Mouse (Mus musculus): ENCODE measurements around the gene Gm5129. TPM values are rescaled to one million over a fixed set of nuclear protein-coding genes. Genes with fewer than 3 reads are reported as not detected.
A peak's percentile ranks its signal among the peaks of the same experiment; 100 is the strongest.
"Not testable (repeated sequence)": the region's sequence is repeated elsewhere in the genome, so short reads cannot be mapped to it uniquely, and the experiment has no call there.

Gene Gm5129
- polyA plus RNA-seq, 1 experiment from 2014 or later = not detected

DNA sequence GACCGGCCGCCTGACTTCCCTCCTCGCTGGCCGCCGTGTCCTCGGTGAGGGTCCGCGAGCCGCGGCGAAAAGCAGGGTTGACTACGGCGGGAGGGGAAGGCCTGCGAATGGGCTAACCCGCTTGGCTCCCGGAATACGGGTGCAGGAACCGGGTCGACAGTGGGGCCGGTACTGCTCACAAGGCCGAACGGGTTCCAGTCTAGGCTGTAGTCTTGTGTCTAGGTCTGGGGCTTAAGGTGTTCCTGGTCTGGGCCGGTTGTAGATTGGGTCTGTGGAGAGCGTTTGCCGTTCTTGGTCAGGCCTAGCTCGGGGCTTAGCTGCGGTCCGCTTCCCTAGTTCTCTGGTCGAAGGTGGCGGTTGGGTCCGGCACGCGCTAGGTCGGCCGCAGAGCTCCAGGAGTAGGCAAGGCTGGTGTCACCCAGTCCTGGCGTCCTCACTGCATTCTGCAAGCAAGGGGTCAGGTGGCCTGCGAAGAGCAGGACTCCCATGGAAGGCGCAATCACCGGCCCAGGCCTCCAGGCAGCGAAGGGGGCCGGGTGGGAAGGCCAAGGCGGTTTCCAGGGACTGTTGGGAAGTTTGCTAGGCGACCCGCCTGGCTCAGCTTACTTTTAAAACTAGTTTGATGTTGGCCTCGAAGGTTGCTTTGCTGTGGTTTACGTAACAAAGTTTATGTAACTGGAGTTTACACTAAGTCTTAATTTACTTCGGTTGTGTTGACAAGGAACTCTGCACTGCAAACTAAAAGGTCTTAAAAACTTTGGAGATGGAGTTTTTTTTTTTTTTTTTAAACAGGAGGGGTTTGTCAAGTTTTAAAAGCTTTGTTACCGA, 551 bp upstream of the Gm5129 start:
- 2% methylated on average over 47 of the region's 48 CpGs for WGBS
- Histone ChIP-seq H3K27ac (peak overlapping the region; percentile 94), H3K4me1 (replicated peaks; ENCODE audit: control insufficient read depth, insufficient read depth, low read length) (peaks cover 22% of the 10 kb centered on the region), H3K9ac (peak overlapping the region; percentile 86), H3K27me3 (ENCODE audit: control insufficient read depth, insufficient read depth, low read length) (no peaks in the 10 kb centered on the region), H3K9me3 (ENCODE audit: control insufficient read depth, low read length) (no peaks in the 10 kb centered on the region), H3K4me3 (replicated peaks; ENCODE audit: low read length) (peak overlapping the region; percentile 89), H3K36me3 (replicated peaks; ENCODE audit: control insufficient read depth, insufficient read depth) (no peaks in the 10 kb centered on the region), H3K4me2 (replicated peaks) (peak overlapping the region; percentile 91)
- DNase-seq (ENCODE audit: low spot score) (peak; percentile 36), ATAC-seq (ENCODE audit: low FRiP score) (peak; percentile 67; the same call in 1 of the 2 replicates)

DNA sequence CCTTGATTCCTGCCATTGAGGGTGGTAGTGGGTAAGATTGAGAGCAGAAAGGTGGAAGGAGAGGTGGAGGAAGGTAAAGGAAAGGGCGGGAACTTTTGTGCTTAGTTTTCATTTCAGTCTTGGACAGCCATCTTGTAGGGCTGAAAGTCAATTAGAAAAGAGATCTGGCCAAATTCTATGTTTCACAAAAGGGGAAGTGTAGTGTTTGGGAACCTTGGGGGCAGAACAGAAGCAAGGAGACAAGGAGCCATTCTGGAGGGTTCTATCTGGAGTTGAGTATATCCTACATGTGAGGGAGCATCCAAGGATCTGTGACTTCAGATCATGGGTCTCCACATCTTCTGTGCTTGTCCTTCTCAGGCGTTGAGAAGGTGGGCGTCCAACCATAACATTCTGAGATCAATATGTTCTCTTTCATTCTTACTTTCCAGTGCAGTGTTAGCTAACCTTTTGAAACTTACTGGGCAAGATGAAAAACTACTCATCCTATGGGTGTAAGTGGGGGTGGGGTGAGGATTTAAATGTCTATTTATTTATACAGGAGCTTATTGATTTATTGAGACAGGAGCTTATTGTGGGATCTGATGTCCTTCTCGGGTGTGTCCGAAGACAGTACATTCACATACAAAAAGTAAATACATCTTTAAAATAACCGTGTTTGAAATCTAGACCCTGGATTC, 765 bp downstream of the Gm5129 start:
- no peak for DNase-seq (ENCODE audit: low spot score)
- H3K36me3 ChIP-seq (replicated peaks; ENCODE audit: control insufficient read depth, insufficient read depth) = no peaks in the 10 kb centered on the region
- H3K27me3 ChIP-seq (ENCODE audit: control insufficient read depth, insufficient read depth, low read length) = no peaks in the 10 kb centered on the region
- H3K27ac ChIP-seq = peak overlapping the region; percentile 94
- H3K4me3 ChIP-seq (replicated peaks; ENCODE audit: low read length) = peak overlapping the region; percentile 89
- H3K4me1 ChIP-seq (replicated peaks; ENCODE audit: control insufficient read depth, insufficient read depth, low read length) = peaks cover 22% of the 10 kb centered on the region
- ATAC-seq (ENCODE audit: low FRiP score) = no peak; the same call in 1 of the 2 replicates
- no peaks in the 10 kb centered on the region for H3K9me3 ChIP-seq (ENCODE audit: control insufficient read depth, low read length)
- H3K4me2 ChIP-seq (replicated peaks) = peak overlapping the region; percentile 91
- 54% methylated on average over 6 of the region's 6 CpGs for WGBS
- peak overlapping the region; percentile 86 for H3K9ac ChIP-seq

DNA sequence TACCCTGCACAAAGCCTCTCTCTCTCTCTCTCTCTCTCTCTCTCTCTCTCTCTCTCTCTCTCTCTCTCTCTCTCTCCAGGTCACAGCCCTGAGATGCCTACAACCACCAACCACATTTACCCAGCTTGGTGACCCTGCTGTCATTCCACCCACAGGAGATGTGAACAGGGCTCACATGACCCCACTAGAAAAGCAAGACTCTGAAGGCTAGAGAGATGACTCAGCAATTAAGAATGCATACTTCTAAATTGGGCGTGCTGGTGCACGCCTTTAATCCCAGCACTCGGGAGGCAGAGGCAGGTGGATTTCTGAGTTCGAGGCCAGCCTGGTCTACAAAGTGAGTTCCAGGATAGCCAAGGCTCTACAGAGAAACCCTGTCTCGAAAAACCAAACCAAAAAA, 9.7 kb downstream of the Gm5129 start:
- not testable (repeated sequence) for H3K4me3 ChIP-seq (replicated peaks; ENCODE audit: low read length); H3K4me2 ChIP-seq (replicated peaks); ATAC-seq (ENCODE audit: low FRiP score); H3K4me1 ChIP-seq (replicated peaks; ENCODE audit: control insufficient read depth, insufficient read depth, low read length); H3K9me3 ChIP-seq (ENCODE audit: control insufficient read depth, low read length); H3K36me3 ChIP-seq (replicated peaks; ENCODE audit: control insufficient read depth, insufficient read depth); H3K9ac ChIP-seq; H3K27me3 ChIP-seq (ENCODE audit: control insufficient read depth, insufficient read depth, low read length); H3K27ac ChIP-seq; DNase-seq (ENCODE audit: low spot score)
- 86% methylated on average over 5 of the region's 5 CpGs for whole genome bisulfite sequencing

DNA sequence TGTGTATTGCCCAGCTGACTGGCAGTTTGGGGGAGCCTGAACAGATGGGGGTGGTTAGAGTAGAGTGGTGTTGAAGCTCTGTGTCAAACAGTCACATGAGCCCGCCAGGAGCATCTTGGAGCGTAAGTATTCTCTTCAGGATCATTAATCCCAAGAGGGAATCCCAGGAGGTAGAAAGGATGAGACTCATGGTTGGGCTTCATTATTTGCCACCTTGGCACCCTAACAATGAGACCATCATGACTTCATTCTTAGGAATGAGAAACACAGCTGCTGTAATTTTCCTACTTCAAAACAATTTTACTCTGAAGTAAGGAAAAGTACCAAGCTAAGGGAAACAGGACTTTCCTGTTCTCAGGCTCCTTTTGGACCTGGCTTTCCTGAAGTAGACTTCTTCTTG, 10.4 kb downstream of the Gm5129 start:
- Histone ChIP-seq H3K9me3 (ENCODE audit: control insufficient read depth, low read length) (no peaks in the 10 kb centered on the region), H3K4me3 (replicated peaks; ENCODE audit: low read length) (no peak overlapping the region), H3K9ac (no peak overlapping the region), H3K36me3 (replicated peaks; ENCODE audit: control insufficient read depth, insufficient read depth) (no peaks in the 10 kb centered on the region), H3K27ac (no peak overlapping the region), H3K27me3 (ENCODE audit: control insufficient read depth, insufficient read depth, low read length) (no peaks in the 10 kb centered on the region), H3K4me1 (replicated peaks; ENCODE audit: control insufficient read depth, insufficient read depth, low read length) (no peaks in the 10 kb centered on the region), H3K4me2 (replicated peaks) (no peak overlapping the region)
- WGBS = 82% methylated on average over 2 of the region's 2 CpGs
- DNase-seq (ENCODE audit: low spot score) = no peak
- no peak for ATAC-seq (ENCODE audit: low FRiP score)

DNA sequence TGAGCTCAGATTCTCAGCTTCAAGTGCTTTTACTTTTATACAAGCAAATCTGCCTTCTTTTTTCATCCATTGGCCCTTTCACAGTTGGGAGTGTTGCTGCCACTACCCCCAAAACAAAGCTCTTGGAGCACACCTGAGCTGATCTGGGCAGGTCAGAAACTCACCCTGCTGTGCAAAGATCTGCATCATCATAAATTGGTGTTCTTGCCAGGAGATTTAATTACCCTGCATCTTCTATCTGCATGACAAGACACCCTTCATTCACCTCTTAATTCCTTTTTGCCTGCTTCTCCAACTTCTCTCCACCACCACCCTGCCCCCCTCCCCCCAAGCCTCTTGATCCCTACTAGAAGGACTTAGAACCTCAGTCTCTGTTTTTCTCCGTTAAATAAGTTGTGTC, 14.6 kb downstream of the Gm5129 start:
- Histone ChIP-seq H3K4me3 (replicated peaks; ENCODE audit: low read length) (no peak overlapping the region), H3K36me3 (replicated peaks; ENCODE audit: control insufficient read depth, insufficient read depth) (no peaks in the 10 kb centered on the region), H3K9ac (no peak overlapping the region), H3K27ac (no peak overlapping the region), H3K4me1 (replicated peaks; ENCODE audit: control insufficient read depth, insufficient read depth, low read length) (no peaks in the 10 kb centered on the region), H3K4me2 (replicated peaks) (no peak overlapping the region), H3K27me3 (ENCODE audit: control insufficient read depth, insufficient read depth, low read length) (no peaks in the 10 kb centered on the region), H3K9me3 (ENCODE audit: control insufficient read depth, low read length) (no peaks in the 10 kb centered on the region)
- ATAC-seq (ENCODE audit: low FRiP score) (no peak), DNase-seq (ENCODE audit: low spot score) (no peak)
- WGBS = 26% methylated on average over 1 of the region's 1 CpGs

DNA sequence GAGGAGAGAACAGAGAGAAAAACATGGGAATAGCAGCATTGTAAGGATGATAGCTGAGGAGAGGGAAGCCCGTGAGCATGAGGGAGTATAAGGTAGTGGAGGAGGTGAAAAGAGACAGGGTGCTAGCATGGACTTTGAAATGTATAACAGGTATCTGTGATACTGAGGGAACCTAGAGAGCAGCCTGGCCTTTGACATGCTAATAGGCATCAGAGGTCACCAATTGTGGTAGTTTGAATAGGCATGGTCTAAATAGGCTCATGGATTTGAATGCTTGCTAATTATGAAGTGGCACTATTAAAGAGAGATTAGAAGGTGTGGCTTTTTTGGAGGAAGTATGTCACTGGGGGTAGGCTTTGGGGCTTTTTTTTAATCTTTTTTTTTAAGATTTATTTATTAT, 22.8 kb downstream of the Gm5129 start:
- WGBS = 66% methylated on average over 1 of the region's 1 CpGs
- H3K27me3 ChIP-seq (ENCODE audit: control insufficient read depth, insufficient read depth, low read length) = no peaks in the 10 kb centered on the region
- no peak for ATAC-seq (ENCODE audit: low FRiP score)

DNA sequence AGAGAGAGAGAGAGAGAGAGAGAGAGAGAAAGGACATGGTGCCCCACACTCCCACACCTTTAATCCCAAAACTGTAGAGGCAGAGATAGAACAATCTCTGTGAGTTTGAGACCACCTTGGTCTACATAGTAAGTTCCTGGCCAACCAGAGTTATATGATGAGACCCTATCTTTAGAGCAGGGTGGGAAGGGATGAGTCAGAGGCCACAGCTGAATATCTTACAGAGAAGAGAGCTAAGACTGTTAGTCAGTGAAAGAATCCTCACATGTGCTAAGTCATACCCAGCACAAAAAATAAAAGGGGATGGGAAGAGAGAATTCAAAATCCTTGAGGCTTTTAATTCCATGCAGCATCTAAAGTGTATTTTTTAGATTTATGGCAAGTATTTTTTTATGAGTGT, 24.1 kb downstream of the Gm5129 start:
- ATAC-seq (ENCODE audit: low FRiP score) (no peak), DNase-seq (ENCODE audit: low spot score) (no peak)
- H3K9ac ChIP-seq = no peak overlapping the region
- H3K27me3 ChIP-seq (ENCODE audit: control insufficient read depth, insufficient read depth, low read length) = no peaks in the 10 kb centered on the region
- H3K4me3 ChIP-seq (replicated peaks; ENCODE audit: low read length) = no peak overlapping the region
- H3K27ac ChIP-seq = no peak overlapping the region
- no peaks in the 10 kb centered on the region for H3K9me3 ChIP-seq (ENCODE audit: control insufficient read depth, low read length)
- H3K4me2 ChIP-seq (replicated peaks) = no peak overlapping the region
- H3K36me3 ChIP-seq (replicated peaks; ENCODE audit: control insufficient read depth, insufficient read depth) = no peaks in the 10 kb centered on the region
- no peaks in the 10 kb centered on the region for H3K4me1 ChIP-seq (replicated peaks; ENCODE audit: control insufficient read depth, insufficient read depth, low read length)

More for the DNA sequence above, 22.8 kb downstream of the Gm5129 start:
- no peak overlapping the region for H3K4me3 ChIP-seq (replicated peaks; ENCODE audit: low read length)
- H3K4me1 ChIP-seq (replicated peaks; ENCODE audit: control insufficient read depth, insufficient read depth, low read length) = no peaks in the 10 kb centered on the region
- DNase-seq (ENCODE audit: low spot score) = no peak
- no peak overlapping the region for H3K9ac ChIP-seq
- no peaks in the 10 kb centered on the region for H3K9me3 ChIP-seq (ENCODE audit: control insufficient read depth, low read length)
- no peaks in the 10 kb centered on the region for H3K36me3 ChIP-seq (replicated peaks; ENCODE audit: control insufficient read depth, insufficient read depth)
- H3K4me2 ChIP-seq (replicated peaks) = no peak overlapping the region
- H3K27ac ChIP-seq = no peak overlapping the region

DNA sequence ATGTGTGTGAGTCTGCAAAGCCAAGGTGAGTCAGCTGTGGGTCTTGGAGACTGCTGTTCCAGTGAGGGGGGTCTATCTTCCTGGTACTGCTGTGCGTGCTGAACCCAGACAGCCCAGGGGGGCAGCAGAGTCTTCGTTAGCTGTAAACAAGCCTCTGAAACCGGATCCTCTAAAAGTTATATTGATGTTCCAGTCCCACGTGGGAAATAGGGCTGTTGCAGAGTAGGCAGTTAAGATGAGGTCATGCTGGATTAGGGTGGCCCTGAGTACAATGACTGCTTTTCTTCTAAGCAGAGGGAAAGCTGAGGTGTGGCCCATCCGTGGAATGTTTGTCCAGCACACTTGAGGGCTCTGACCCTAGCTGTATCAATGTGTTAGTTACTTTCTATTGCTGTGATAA, 27.5 kb downstream of the Gm5129 start:
- no peaks in the 10 kb centered on the region for H3K4me1 ChIP-seq (replicated peaks; ENCODE audit: control insufficient read depth, insufficient read depth, low read length)
- 40% methylated on average over 5 of the region's 5 CpGs for WGBS
- H3K36me3 ChIP-seq (replicated peaks; ENCODE audit: control insufficient read depth, insufficient read depth) = no peaks in the 10 kb centered on the region
- no peak overlapping the region for H3K4me3 ChIP-seq (replicated peaks; ENCODE audit: low read length)
- no peaks in the 10 kb centered on the region for H3K9me3 ChIP-seq (ENCODE audit: control insufficient read depth, low read length)
- DNase-seq (ENCODE audit: low spot score) (no peak), ATAC-seq (ENCODE audit: low FRiP score) (no peak)
- H3K4me2 ChIP-seq (replicated peaks) = no peak overlapping the region
- H3K9ac ChIP-seq = no peak overlapping the region
- no peak overlapping the region for H3K27ac ChIP-seq
- no peaks in the 10 kb centered on the region for H3K27me3 ChIP-seq (ENCODE audit: control insufficient read depth, insufficient read depth, low read length)

DNA sequence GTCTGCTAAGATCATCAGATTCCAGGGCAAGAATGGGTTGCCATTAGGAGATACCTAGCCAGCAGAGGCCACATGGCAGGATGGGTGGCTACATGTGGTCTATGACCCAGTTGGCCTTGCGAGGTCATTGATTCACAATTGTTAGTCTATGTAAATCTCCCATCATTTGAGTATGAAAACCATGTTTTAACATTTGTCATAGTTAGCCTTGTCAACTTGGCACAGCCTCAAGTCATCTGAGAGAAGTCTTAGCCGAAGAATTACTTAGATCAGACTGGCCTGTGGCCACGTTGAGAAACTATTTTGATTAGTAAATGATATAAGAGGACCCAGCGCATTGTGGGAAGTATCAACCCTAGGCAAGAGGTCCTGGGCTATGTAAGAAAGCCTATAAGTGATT, 28.5 kb downstream of the Gm5129 start:
- Histone ChIP-seq H3K4me3 (replicated peaks; ENCODE audit: low read length) (no peak overlapping the region), H3K27ac (no peak overlapping the region), H3K27me3 (ENCODE audit: control insufficient read depth, insufficient read depth, low read length) (no peaks in the 10 kb centered on the region), H3K36me3 (replicated peaks; ENCODE audit: control insufficient read depth, insufficient read depth) (no peaks in the 10 kb centered on the region), H3K9ac (no peak overlapping the region), H3K9me3 (ENCODE audit: control insufficient read depth, low read length) (no peaks in the 10 kb centered on the region), H3K4me1 (replicated peaks; ENCODE audit: control insufficient read depth, insufficient read depth, low read length) (no peaks in the 10 kb centered on the region), H3K4me2 (replicated peaks) (no peak overlapping the region)
- no peak for DNase-seq (ENCODE audit: low spot score)
- whole genome bisulfite sequencing = 91% methylated on average over 4 of the region's 4 CpGs
- no peak for ATAC-seq (ENCODE audit: low FRiP score)

All from hindbrain, embryonic 14.5 days (tissue).